Mouse (Mus musculus) hindbrain, embryonic 16.5 days (tissue): ENCODE data around the gene Nme1. TPM values are rescaled to one million over a fixed set of nuclear protein-coding genes. Genes with fewer than 3 reads are reported as not detected.
A peak's percentile ranks its signal among the peaks of the same experiment; 100 is the strongest.

Experiments
- ATAC-seq: fragments of 200-750 bp; cut with Nextera tagmentation; 2 replicates; pipeline ENCODE4 v1.8.0; 2017; ENCODE audit warnings: moderate TSS enrichment, moderate library complexity
- H3K27ac ChIP-seq: fragments of 300-500 bp; sonication (generic); 2 replicates; pipeline ENCODE4 v1.5.1; 2014; ENCODE audit warnings: low read depth, mild to moderate bottlenecking, control low read depth, low read length, moderate library complexity
- H3K27me3 ChIP-seq: fragments of 300-500 bp; sonication (generic); replicated peaks from 2 replicates; pipeline ENCODE4 v1.6.1; 2014; ENCODE audit warnings: low read length; ENCODE audit not compliant: control insufficient read depth, insufficient read depth
- H3K36me3 ChIP-seq: fragments of 300-500 bp; sonication (generic); 2 replicates; pipeline ENCODE4 v1.6.1; 2014; ENCODE audit warnings: mild to moderate bottlenecking, low read length, moderate library complexity, mixed read lengths; ENCODE audit not compliant: control insufficient read depth, insufficient read depth
- H3K4me1 ChIP-seq: fragments of 300-500 bp; sonication (generic); 2 replicates; pipeline ENCODE4 v1.6.1; 2014; ENCODE audit warnings: low read depth, low read length; ENCODE audit not compliant: control insufficient read depth, insufficient read depth
- H3K4me2 ChIP-seq: fragments of 300-500 bp; sonication (generic); 2 replicates; pipeline ENCODE4 v1.6.1; 2014; ENCODE audit warnings: mild to moderate bottlenecking, low read length, control low read depth, moderate library complexity
- H3K4me3 ChIP-seq: fragments of 300-500 bp; sonication (generic); 2 replicates; pipeline ENCODE4 v1.5.1; 2014; ENCODE audit warnings: mild to moderate bottlenecking, low read length, control low read depth, moderate library complexity
- H3K9ac ChIP-seq: fragments of 300-500 bp; sonication (generic); 2 replicates; pipeline ENCODE4 v1.6.1; 2014; ENCODE audit warnings: low read depth, mild to moderate bottlenecking, control low read depth, low read length, moderate library complexity
- H3K9me3 ChIP-seq: fragments of 300-500 bp; sonication (generic); 2 replicates; pipeline ENCODE4 v1.6.1; 2014; ENCODE audit warnings: mild to moderate bottlenecking, low read length, moderate library complexity; ENCODE audit not compliant: control insufficient read depth
- WGBS: fragments of 180-500 bp; shearing (Covaris S2); extraction: QIAGEN DNeasy Blood & Tissue Kit; methylation state at CpG from one replicate; pipeline ENCODE4 v1.1.7; 2014; 5-methylcytosine and 5-hydroxymethylcytosine counted together
- polyA plus RNA-seq: library from polyadenylated mRNA; unstranded; fragments of >200 nt; fragmentation: Nextera tagmentation; extraction: Ambion mirVana; gene quantifications from 2 replicates; pipeline ENCODE4 v1.2.1, GENCODE M21; 2015

The Nme1 gene
- polyA plus RNA-seq, 1 experiment from 2014 or later, result 387 TPM

DNA sequence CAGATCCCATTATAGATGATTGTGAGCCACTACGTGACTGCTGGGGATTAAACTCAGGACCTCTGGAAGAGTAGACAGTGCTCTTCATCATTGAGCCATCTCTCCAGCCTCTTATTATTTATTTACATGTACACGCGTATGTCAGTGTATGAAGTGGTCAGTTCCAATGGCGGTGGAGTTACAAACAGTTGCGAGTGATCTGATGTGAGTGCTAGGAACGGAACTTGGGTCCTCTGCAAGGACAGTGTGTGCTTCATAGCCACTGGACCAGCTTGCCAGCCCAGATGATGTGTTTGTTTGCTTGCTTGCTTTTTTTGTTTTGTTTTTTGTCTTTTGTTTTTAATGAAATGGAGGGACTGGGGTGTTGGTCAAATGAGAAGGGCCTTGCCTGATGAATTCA is 850 bp upstream of the Nme1 start:
- no peak for ATAC-seq

DNA sequence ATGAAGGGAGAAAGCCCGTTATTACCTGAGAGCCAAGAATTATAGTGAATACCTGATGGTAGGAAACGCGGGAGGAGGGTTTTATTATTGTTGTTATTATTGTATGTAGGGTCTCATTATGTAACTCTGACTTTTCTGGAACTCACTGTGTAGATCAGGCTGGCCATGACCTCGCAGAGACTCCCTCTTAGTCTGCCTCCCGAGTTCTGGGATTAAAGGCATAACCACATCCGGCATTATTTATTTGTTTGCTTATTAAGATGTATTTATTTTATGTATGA is 467 bp upstream of the Nme1 start:
- Histone ChIP-seq H3K4me3 (no peak overlapping the region; the same call in 1 of the 2 replicates), H3K27ac (no peak overlapping the region), H3K4me1 (peaks cover 9% of the 10 kb centered on the region), H3K4me2 (peak overlapping the region; percentile 43), H3K27me3 (no peaks in the 10 kb centered on the region), H3K9ac (no peak overlapping the region), H3K36me3 (peaks cover 18% of the 10 kb centered on the region), H3K9me3 (no peaks in the 10 kb centered on the region)
- WGBS, result 50% methylated on average over 6 of the region's 6 CpGs
- ATAC-seq, result no peak

More for the DNA sequence above, 850 bp upstream of the Nme1 start:
- Histone ChIP-seq H3K27me3 (no peaks in the 10 kb centered on the region), H3K9ac (no peak overlapping the region), H3K4me2 (no peak overlapping the region), H3K27ac (no peak overlapping the region), H3K4me3 (no peak overlapping the region), H3K9me3 (no peaks in the 10 kb centered on the region), H3K36me3 (peaks cover 16% of the 10 kb centered on the region), H3K4me1 (peaks cover 9% of the 10 kb centered on the region)
- WGBS, result 95% methylated on average over 6 of the region's 6 CpGs

DNA sequence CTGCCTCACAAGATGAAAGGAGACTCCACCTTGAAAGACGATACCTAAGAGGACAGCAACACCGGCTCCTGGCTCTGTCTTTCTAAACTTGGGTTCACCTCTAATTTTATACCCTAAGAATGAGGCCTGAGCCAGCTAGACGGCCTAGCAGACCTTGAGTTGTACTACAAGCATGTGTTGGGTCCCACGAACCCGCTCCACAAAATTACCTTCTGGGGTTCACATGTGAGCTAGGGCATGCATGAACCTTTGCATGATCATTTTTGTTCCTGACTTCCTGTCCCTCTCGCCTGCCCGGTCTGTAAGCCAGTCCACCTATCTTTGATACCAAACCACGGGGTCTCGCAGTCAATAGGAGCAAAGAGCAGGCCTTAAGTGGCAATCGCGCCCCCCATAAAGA is 940 bp downstream of the Nme1 start:
- H3K27ac ChIP-seq, result peak overlapping the region; percentile 63
- no peak for ATAC-seq
- peak overlapping the region; percentile 84 for H3K4me2 ChIP-seq
- peak overlapping the region; percentile 57 for H3K9ac ChIP-seq
- WGBS, result 5% methylated on average over 11 of the region's 11 CpGs
- no peaks in the 10 kb centered on the region for H3K9me3 ChIP-seq
- peak overlapping the region; percentile 60 for H3K4me3 ChIP-seq
- H3K27me3 ChIP-seq, result no peaks in the 10 kb centered on the region
- H3K36me3 ChIP-seq, result peaks cover 21% of the 10 kb centered on the region
- peaks cover 9% of the 10 kb centered on the region for H3K4me1 ChIP-seq

- WGBS, result 96% methylated on average over 6 of the region's 6 CpGs
These were observed 2.9 kb downstream of the Nme1 start for GRCm38 (mm10) chr11:93965391-93965790.

DNA sequence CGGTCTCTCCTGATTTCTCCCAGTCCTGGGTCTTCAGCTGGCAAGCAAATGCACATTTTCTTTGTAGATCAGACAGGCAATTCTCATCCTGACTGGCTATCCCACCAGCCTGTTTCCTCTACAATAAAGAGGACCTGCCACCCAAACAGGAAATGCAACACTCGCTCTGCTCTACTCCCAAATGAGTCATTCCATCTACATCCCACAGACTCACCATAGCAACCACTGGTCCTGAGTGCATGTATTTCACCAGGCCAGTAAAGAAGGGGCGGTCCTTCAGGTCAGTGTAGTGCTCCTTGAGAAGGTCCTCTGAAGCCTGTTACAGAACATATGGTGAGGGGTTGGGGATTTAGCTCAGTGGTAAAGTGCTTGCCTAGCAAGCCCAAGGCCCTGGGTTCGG is 5.3 kb downstream of the Nme1 start:
- Histone ChIP-seq H3K27ac (no peak overlapping the region), H3K9me3 (no peaks in the 10 kb centered on the region), H3K36me3 (peaks cover 40% of the 10 kb centered on the region), H3K27me3 (no peaks in the 10 kb centered on the region), H3K4me2 (no peak overlapping the region), H3K4me3 (no peak overlapping the region), H3K9ac (no peak overlapping the region), H3K4me1 (peaks cover 9% of the 10 kb centered on the region)
- WGBS, result 72% methylated on average over 4 of the region's 4 CpGs
- ATAC-seq, result no peak

More at GRCm38 (mm10) chr11:93965391-93965790, 2.9 kb downstream of the Nme1 start:
- Histone ChIP-seq H3K27me3 (no peaks in the 10 kb centered on the region), H3K9ac (no peak overlapping the region), H3K4me3 (no peak overlapping the region), H3K36me3 (peaks cover 29% of the 10 kb centered on the region), H3K9me3 (no peaks in the 10 kb centered on the region), H3K27ac (no peak overlapping the region), H3K4me2 (no peak overlapping the region), H3K4me1 (peaks cover 9% of the 10 kb centered on the region)
- ATAC-seq, result no peak

GRCm38 (mm10) chr11:93961482-93961881 is 6.8 kb downstream of the Nme1 start:
- Histone ChIP-seq H3K27me3 (no peaks in the 10 kb centered on the region), H3K27ac (no peak overlapping the region), H3K9ac (no peak overlapping the region), H3K4me3 (no peak overlapping the region), H3K4me1 (peaks cover 3% of the 10 kb centered on the region), H3K4me2 (no peak overlapping the region), H3K9me3 (no peaks in the 10 kb centered on the region), H3K36me3 (peaks cover 43% of the 10 kb centered on the region)
- ATAC-seq, result no peak
- 90% methylated on average over 6 of the region's 6 CpGs for WGBS

- no peaks in the 10 kb centered on the region for H3K9me3 ChIP-seq
- H3K27me3 ChIP-seq, result no peaks in the 10 kb centered on the region
- H3K36me3 ChIP-seq, result peaks cover 22% of the 10 kb centered on the region
- peaks cover 14% of the 10 kb centered on the region for H3K4me1 ChIP-seq
- ATAC-seq, result no peak
- H3K4me3 ChIP-seq, result no peak overlapping the region
- H3K27ac ChIP-seq, result no peak overlapping the region
- WGBS, result 91% methylated on average over 4 of the region's 4 CpGs
- no peak overlapping the region for H3K4me2 ChIP-seq
- H3K9ac ChIP-seq, result no peak overlapping the region
These were observed 10.6 kb downstream of the Nme1 start for GRCm38 (mm10) chr11:93957746-93958145.

GRCm38 (mm10) chr11:93957031-93957555 is 11.2 kb downstream of the Nme1 start:
- Histone ChIP-seq H3K9me3 (no peaks in the 10 kb centered on the region), H3K36me3 (peaks cover 25% of the 10 kb centered on the region), H3K4me3 (no peak overlapping the region), H3K27me3 (no peaks in the 10 kb centered on the region), H3K4me1 (peaks cover 14% of the 10 kb centered on the region), H3K27ac (no peak overlapping the region), H3K9ac (no peak overlapping the region), H3K4me2 (no peak overlapping the region)
- WGBS, result 91% methylated on average over 2 of the region's 2 CpGs
- ATAC-seq, result no peak

- H3K36me3 ChIP-seq, result peaks cover 21% of the 10 kb centered on the region
- H3K9me3 ChIP-seq, result no peaks in the 10 kb centered on the region
- H3K4me1 ChIP-seq, result peaks cover 14% of the 10 kb centered on the region
- no peaks in the 10 kb centered on the region for H3K27me3 ChIP-seq
- peak within 1 kb of the TSS; percentile 79 for H3K27ac ChIP-seq
- H3K9ac ChIP-seq, result peak within 1 kb of the TSS; percentile 75
- ATAC-seq, result 0 out of 2 replicates have a peak, but pooled peaks have one; percentile 3
- peak within 1 kb of the TSS; percentile 57 for H3K4me3 ChIP-seq
- peak within 1 kb of the TSS; percentile 89 for H3K4me2 ChIP-seq
- 3% methylated on average over 6 of the region's 6 CpGs for WGBS
These were observed 12.2 kb downstream of the Nme1 start, which contains the start of gene Nme2 for GRCm38 (mm10) chr11:93956159-93956558. Gene Nme2, minus strand, starts transcription at chr11:93956259.
